Mouse (Mus musculus): ENCODE results near the gene Cux2. TPM values are rescaled to one million over a fixed set of nuclear protein-coding genes. Genes with fewer than 3 reads are reported as not detected.
"Not testable (repeated sequence)": the region's sequence is repeated elsewhere in the genome, so short reads cannot be mapped to it uniquely, and the experiment has no call there.

Cux2 gene
- polyA plus RNA-seq, 1 experiment from 2014 or later: 2.7 TPM

GRCm38 (mm10) chr5:121849478-121850349 is 200.2 kb downstream of the Cux2 start:
- Histone ChIP-seq H3K27ac (0 out of 2 replicates have a peak overlapping the region, but pooled peaks have one; percentile 50), H3K4me2 (peak overlapping the region; percentile 84), H3K9ac (peak overlapping the region; percentile 78), H3K4me3 (peak overlapping the region; percentile 78), H3K9me3 (replicated peaks) (no peaks in the 10 kb centered on the region), H3K36me3 (peaks cover 25% of the 10 kb centered on the region), H3K27me3 (replicated peaks) (peaks cover 20% of the 10 kb centered on the region), H3K4me1 (peaks cover 40% of the 10 kb centered on the region)
- 47% methylated on average over 20 of the region's 20 CpGs for WGBS (ENCODE audit: insufficient replicate concordance)
- no peak for ATAC-seq

GRCm38 (mm10) chr5:121848743-121849142 is 201.2 kb downstream of the Cux2 start, which contains the start of gene Pheta1:
Gene Pheta1 (plus strand): TSS chr5:121848984.
- Histone ChIP-seq H3K4me2 (peak within 1 kb of the TSS; percentile 84), H3K36me3 (peaks cover 22% of the 10 kb centered on the region), H3K27ac (peak within 1 kb of the TSS; percentile 73), H3K4me1 (peaks cover 38% of the 10 kb centered on the region), H3K9ac (peak within 1 kb of the TSS; percentile 78), H3K27me3 (replicated peaks) (peaks cover 30% of the 10 kb centered on the region), H3K9me3 (replicated peaks) (no peaks in the 10 kb centered on the region), H3K4me3 (peak within 1 kb of the TSS; percentile 78)
- under 1% methylated on average over 39 of the region's 42 CpGs for WGBS (ENCODE audit: insufficient replicate concordance)
- peak; percentile 88 for ATAC-seq

GRCm38 (mm10) chr5:121848035-121848519 is 201.8 kb downstream of the Cux2 start:
- Histone ChIP-seq H3K27me3 (replicated peaks) (peaks cover 37% of the 10 kb centered on the region), H3K27ac (peak overlapping the region; percentile 73), H3K4me1 (peaks cover 44% of the 10 kb centered on the region), H3K9me3 (replicated peaks) (no peaks in the 10 kb centered on the region), H3K9ac (peak overlapping the region; percentile 78), H3K36me3 (peaks cover 16% of the 10 kb centered on the region), H3K4me2 (peak overlapping the region; percentile 84), H3K4me3 (peak overlapping the region; percentile 78)
- ATAC-seq: peak; percentile 46
- WGBS (ENCODE audit: insufficient replicate concordance): 1% methylated on average over 17 of the region's 17 CpGs

GRCm38 (mm10) chr5:121847269-121847668 is 202.6 kb downstream of the Cux2 start:
- peaks cover 38% of the 10 kb centered on the region for H3K27me3 ChIP-seq (replicated peaks)
- not testable (repeated sequence) for H3K36me3 ChIP-seq; H3K4me2 ChIP-seq; H3K9me3 ChIP-seq (replicated peaks); H3K27ac ChIP-seq; H3K9ac ChIP-seq; ATAC-seq; H3K4me3 ChIP-seq
- WGBS (ENCODE audit: insufficient replicate concordance): 48% methylated on average over 3 of the region's 3 CpGs
- H3K4me1 ChIP-seq: peaks cover 53% of the 10 kb centered on the region

- WGBS (ENCODE audit: insufficient replicate concordance): 64% methylated on average over 11 of the region's 11 CpGs
- no peak for ATAC-seq
- Histone ChIP-seq H3K9ac (no peak overlapping the region), H3K27ac (no peak overlapping the region), H3K27me3 (replicated peaks) (peaks cover 44% of the 10 kb centered on the region), H3K9me3 (replicated peaks) (no peaks in the 10 kb centered on the region), H3K4me2 (no peak overlapping the region), H3K4me3 (no peak overlapping the region), H3K4me1 (peaks cover 58% of the 10 kb centered on the region), H3K36me3 (no peaks in the 10 kb centered on the region)
These were observed 203.6 kb downstream of the Cux2 start for GRCm38 (mm10) chr5:121846322-121846721.

GRCm38 (mm10) chr5:121845361-121845760 is 204.5 kb downstream of the Cux2 start:
- Histone ChIP-seq H3K4me1 (peaks cover 52% of the 10 kb centered on the region), H3K36me3 (no peaks in the 10 kb centered on the region), H3K9ac (no peak overlapping the region), H3K27me3 (replicated peaks) (peaks cover 44% of the 10 kb centered on the region), H3K4me2 (0 out of 2 replicates have a peak overlapping the region, but pooled peaks have one; percentile 1), H3K4me3 (no peak overlapping the region), H3K27ac (no peak overlapping the region), H3K9me3 (replicated peaks) (no peaks in the 10 kb centered on the region)
- 15% methylated on average over 4 of the region's 4 CpGs for WGBS (ENCODE audit: insufficient replicate concordance)
- no peak for ATAC-seq

GRCm38 (mm10) chr5:121843138-121843905 is 206.6 kb downstream of the Cux2 start:
- H3K27ac ChIP-seq: no peak overlapping the region
- WGBS (ENCODE audit: insufficient replicate concordance): 12% methylated on average over 17 of the region's 17 CpGs

GRCm38 (mm10) chr5:121842665-121843118 is 207.2 kb downstream of the Cux2 start:
- WGBS (ENCODE audit: insufficient replicate concordance): under 1% methylated on average over 33 of the region's 33 CpGs
- ATAC-seq: peak; percentile 70
- peak overlapping the region; percentile 61 for H3K4me3 ChIP-seq
- H3K27ac ChIP-seq: no peak overlapping the region
- H3K4me1 ChIP-seq: peaks cover 52% of the 10 kb centered on the region
- H3K4me2 ChIP-seq: peak overlapping the region; percentile 87
- no peaks in the 10 kb centered on the region for H3K36me3 ChIP-seq
- H3K9me3 ChIP-seq (replicated peaks): no peaks in the 10 kb centered on the region
- peak overlapping the region; percentile 67 for H3K9ac ChIP-seq
- peaks cover 56% of the 10 kb centered on the region for H3K27me3 ChIP-seq (replicated peaks)

More at GRCm38 (mm10) chr5:121843138-121843905, 206.6 kb downstream of the Cux2 start:
- Histone ChIP-seq H3K4me3 (peak overlapping the region; percentile 61), H3K36me3 (no peaks in the 10 kb centered on the region), H3K27me3 (replicated peaks) (peaks cover 54% of the 10 kb centered on the region), H3K9ac (peak overlapping the region; percentile 67), H3K4me2 (peak overlapping the region; percentile 87), H3K4me1 (peaks cover 51% of the 10 kb centered on the region), H3K9me3 (replicated peaks) (no peaks in the 10 kb centered on the region)
- peak; percentile 11; the same call in 1 of the 2 replicates for ATAC-seq

- Histone ChIP-seq H3K4me2 (peak overlapping the region; percentile 87), H3K4me1 (peaks cover 56% of the 10 kb centered on the region)
These were observed 207.9 kb downstream of the Cux2 start for GRCm38 (mm10) chr5:121841973-121842372.

GRCm38 (mm10) chr5:121841516-121841915 is 208.4 kb downstream of the Cux2 start:
- Histone ChIP-seq H3K27me3 (replicated peaks) (peaks cover 54% of the 10 kb centered on the region), H3K9me3 (replicated peaks) (no peaks in the 10 kb centered on the region), H3K4me3 (no peak overlapping the region), H3K9ac (no peak overlapping the region), H3K4me2 (no peak overlapping the region), H3K36me3 (no peaks in the 10 kb centered on the region), H3K27ac (no peak overlapping the region), H3K4me1 (peaks cover 57% of the 10 kb centered on the region)
- ATAC-seq: no peak
- 86% methylated on average over 9 of the region's 9 CpGs for WGBS (ENCODE audit: insufficient replicate concordance)

More at GRCm38 (mm10) chr5:121841973-121842372, 207.9 kb downstream of the Cux2 start:
- ATAC-seq: no peak
- H3K36me3 ChIP-seq: no peaks in the 10 kb centered on the region
- H3K27ac ChIP-seq: no peak overlapping the region
- H3K9ac ChIP-seq: no peak overlapping the region
- 43% methylated on average over 10 of the region's 10 CpGs for WGBS (ENCODE audit: insufficient replicate concordance)
- H3K9me3 ChIP-seq (replicated peaks): no peaks in the 10 kb centered on the region
- H3K27me3 ChIP-seq (replicated peaks): peaks cover 56% of the 10 kb centered on the region
- no peak overlapping the region for H3K4me3 ChIP-seq

- Histone ChIP-seq H3K4me2 (peak overlapping the region; percentile 97), H3K4me1 (peaks cover 72% of the 10 kb centered on the region), H3K27me3 (replicated peaks) (peaks cover 30% of the 10 kb centered on the region), H3K9ac (peak overlapping the region; percentile 66), H3K36me3 (no peaks in the 10 kb centered on the region), H3K27ac (peak overlapping the region; percentile 87), H3K9me3 (replicated peaks) (no peaks in the 10 kb centered on the region), H3K4me3 (peak overlapping the region; percentile 79)
- 38% methylated on average over 7 of the region's 7 CpGs for WGBS (ENCODE audit: insufficient replicate concordance)
- no peak for ATAC-seq
These were observed 210.8 kb downstream of the Cux2 start for GRCm38 (mm10) chr5:121839128-121839473.
